Mouse (Mus musculus) liver, embryonic 11.5 days (tissue): ENCODE results near the gene Nxph1. TPM values are rescaled to one million over a fixed set of nuclear protein-coding genes. Genes with fewer than 3 reads are reported as not detected.

Experiments used
- ATAC-seq: fragments of 200-750 bp; cut with Nextera tagmentation; replicated peaks from 2 replicates; pipeline ENCODE4 v1.8.0; 2017; ENCODE audit warnings: moderate number of reproducible peaks, mild to moderate bottlenecking, moderate TSS enrichment, moderate library complexity; ENCODE audit not compliant: low FRiP score
- DNase-seq: peaks from one replicate; pipeline ENCODE4 v3.0.0-alpha.2; 2017; ENCODE audit warnings: low spot score
- H3K27ac ChIP-seq: fragments of 300-500 bp; sonication (generic); 2 replicates; pipeline ENCODE4 v1.5.1; 2014; ENCODE audit warnings: mild to moderate bottlenecking, low read depth, low read length, control low read depth
- H3K27me3 ChIP-seq: fragments of 300-500 bp; sonication (generic); replicated peaks from 2 replicates; pipeline ENCODE4 v1.6.1; 2014; ENCODE audit warnings: low read length, mixed read lengths; ENCODE audit not compliant: control insufficient read depth, insufficient read depth
- H3K36me3 ChIP-seq: fragments of 300-500 bp; sonication (generic); 2 replicates; pipeline ENCODE4 v1.6.1; 2014; ENCODE audit warnings: mild to moderate bottlenecking, low read length, moderate library complexity, mixed read lengths; ENCODE audit not compliant: control insufficient read depth, insufficient read depth
- H3K4me1 ChIP-seq: fragments of 300-500 bp; sonication (generic); replicated peaks from 2 replicates; pipeline ENCODE4 v1.6.1; 2014; ENCODE audit warnings: low read length, mixed read lengths; ENCODE audit not compliant: control insufficient read depth, insufficient read depth
- H3K4me2 ChIP-seq: fragments of 300-500 bp; sonication (generic); 2 replicates; pipeline ENCODE4 v1.6.1; 2014; ENCODE audit warnings: mild to moderate bottlenecking, control low read depth, moderate library complexity
- H3K4me3 ChIP-seq: fragments of 300-500 bp; sonication (generic); 2 replicates; pipeline ENCODE4 v1.5.1; 2014; ENCODE audit warnings: low read depth, low read length, control low read depth
- H3K9ac ChIP-seq: fragments of 300-500 bp; sonication (generic); 2 replicates; pipeline ENCODE4 v1.6.1; 2014; ENCODE audit warnings: low read depth, low read length, control low read depth
- H3K9me3 ChIP-seq: fragments of 300-500 bp; sonication (generic); 2 replicates; pipeline ENCODE4 v1.6.1; 2016; ENCODE audit warnings: low read length, inconsistent platforms, mixed read lengths; ENCODE audit not compliant: control insufficient read depth
- WGBS: fragments of 180-500 bp; shearing (Covaris S2); extraction: QIAGEN DNeasy Blood & Tissue Kit; methylation state at CpG from one replicate; pipeline ENCODE4 v1.1.7; 2014; 5-methylcytosine and 5-hydroxymethylcytosine counted together
- polyA plus RNA-seq: library from polyadenylated mRNA; unstranded; fragments of >200 nt; fragmentation: Nextera tagmentation; extraction: Ambion mirVana; gene quantifications from 2 replicates; pipeline ENCODE4 v1.2.1, GENCODE M21; 2014

The Nxph1 gene
- polyA plus RNA-seq, 1 experiment from 2014 or later, result not detected

DNA sequence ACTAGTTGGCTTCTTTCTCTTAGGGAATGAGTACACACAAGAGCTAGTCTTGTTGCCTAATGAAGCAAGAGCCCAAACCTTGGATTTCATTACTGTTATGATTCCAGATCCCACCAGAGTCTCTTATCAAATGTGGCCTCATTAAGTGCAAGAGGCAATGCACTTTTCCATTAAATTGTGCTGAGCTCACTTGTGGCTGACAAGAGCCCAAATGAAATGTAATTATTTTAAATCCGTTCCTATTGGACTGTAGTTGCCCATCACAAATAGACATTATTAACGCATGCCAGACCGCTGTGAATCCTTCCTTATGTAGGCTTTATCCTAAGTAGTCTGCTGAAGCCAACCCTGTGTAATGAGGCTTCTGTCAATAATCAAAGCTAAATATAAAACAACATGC lies 118.2 kb downstream of the Nxph1 start:
- Histone ChIP-seq H3K4me1 (no peaks in the 10 kb centered on the region), H3K27me3 (no peaks in the 10 kb centered on the region), H3K4me3 (no peak overlapping the region), H3K4me2 (no peak overlapping the region), H3K27ac (no peak overlapping the region), H3K9ac (no peak overlapping the region), H3K36me3 (no peaks in the 10 kb centered on the region), H3K9me3 (no peaks in the 10 kb centered on the region)
- ATAC-seq, result no peak
- DNase-seq, result no peak
- 90% methylated on average over 3 of the region's 3 CpGs for WGBS

DNA sequence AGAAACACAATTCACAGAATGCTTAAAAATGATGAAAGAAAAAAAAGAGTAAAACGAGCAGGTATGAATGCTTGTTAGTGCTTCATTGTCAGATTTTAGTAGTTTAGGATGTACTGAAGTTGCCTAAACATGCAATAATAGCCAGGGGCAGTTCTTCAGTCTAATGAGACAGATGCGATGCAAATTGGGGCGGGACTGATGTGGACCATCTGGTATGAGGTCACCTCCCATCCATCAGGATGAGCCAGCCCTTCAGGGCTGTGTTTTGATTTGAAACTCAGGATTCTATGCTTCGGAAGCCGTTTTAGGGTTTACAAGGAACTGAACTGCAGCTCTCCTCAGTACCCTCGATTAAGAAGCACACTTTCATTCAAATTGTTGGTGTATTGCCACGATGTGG lies 121.7 kb downstream of the Nxph1 start:
- Histone ChIP-seq H3K27me3 (no peaks in the 10 kb centered on the region), H3K9me3 (no peaks in the 10 kb centered on the region), H3K9ac (no peak overlapping the region), H3K27ac (no peak overlapping the region), H3K36me3 (no peaks in the 10 kb centered on the region), H3K4me1 (no peaks in the 10 kb centered on the region), H3K4me3 (no peak overlapping the region), H3K4me2 (no peak overlapping the region)
- WGBS, result 65% methylated on average over 7 of the region's 7 CpGs
- DNase-seq (no peak), ATAC-seq (no peak)

DNA sequence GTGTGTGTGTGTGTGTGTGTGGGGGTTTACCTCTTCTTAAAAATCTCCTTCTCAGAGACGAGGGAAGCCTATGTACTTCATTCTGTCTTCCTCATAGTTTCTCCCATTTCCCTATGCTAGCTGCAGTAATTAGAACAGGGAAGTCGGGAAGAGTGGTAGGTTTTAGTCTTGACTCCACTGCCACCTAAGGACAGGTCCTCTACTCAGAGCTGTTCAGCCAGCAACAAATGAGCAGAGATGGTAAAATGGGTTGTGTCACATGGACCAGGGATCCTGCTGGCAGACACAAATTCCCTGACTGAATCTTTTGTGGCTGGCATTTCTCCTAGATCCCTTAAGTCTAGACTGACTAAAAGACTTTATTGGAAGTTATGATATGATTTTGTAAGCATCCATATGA lies 128.2 kb downstream of the Nxph1 start:
- Histone ChIP-seq H3K4me2 (no peak overlapping the region), H3K36me3 (no peaks in the 10 kb centered on the region), H3K9ac (no peak overlapping the region), H3K9me3 (no peaks in the 10 kb centered on the region), H3K27me3 (no peaks in the 10 kb centered on the region), H3K4me3 (no peak overlapping the region), H3K27ac (no peak overlapping the region), H3K4me1 (no peaks in the 10 kb centered on the region)
- no peak for ATAC-seq
- 39% methylated on average over 2 of the region's 2 CpGs for WGBS
- no peak for DNase-seq

DNA sequence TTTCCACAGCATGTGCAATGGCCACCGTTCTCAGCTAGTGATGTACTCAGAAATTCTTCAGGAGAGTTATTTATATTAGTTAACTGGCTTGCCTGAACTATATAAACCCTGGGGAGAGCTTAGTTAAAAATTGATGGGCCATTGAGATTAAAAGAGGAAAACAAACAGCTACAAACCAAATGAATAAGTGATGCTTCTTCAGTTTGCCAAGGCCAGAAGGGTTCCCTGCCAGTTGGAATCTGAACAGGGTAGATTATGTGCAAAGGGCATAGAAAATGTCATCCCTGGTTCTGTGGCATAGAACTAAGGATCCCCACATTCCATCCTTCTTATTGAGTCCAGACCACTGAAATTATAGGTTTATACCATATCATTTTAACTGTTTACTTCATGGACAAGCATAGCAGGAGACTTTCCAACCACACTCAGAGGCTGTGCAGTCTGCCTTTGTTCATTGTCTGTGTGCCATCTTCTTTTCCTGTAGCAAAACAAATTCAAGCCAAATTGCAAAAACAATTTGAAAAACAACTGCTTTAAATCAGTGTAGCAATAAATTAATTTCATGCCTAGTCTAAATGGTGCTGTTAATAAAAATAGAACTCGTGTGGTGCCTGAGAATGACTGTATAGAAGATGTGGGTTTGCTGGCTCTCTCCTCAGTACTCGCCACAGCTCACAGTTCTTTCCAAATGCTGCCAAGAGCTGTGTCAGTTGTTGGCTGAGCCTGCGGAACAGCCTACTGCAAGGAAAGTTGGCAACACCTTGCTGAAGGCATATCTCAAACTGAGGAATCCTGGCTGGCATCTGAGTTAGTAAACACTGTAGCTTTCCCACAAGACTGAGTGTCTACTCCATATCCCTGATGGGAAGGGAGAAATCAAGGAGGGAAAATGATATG lies 129.8 kb downstream of the Nxph1 start:
- ATAC-seq, result no peak
- Histone ChIP-seq H3K36me3 (no peaks in the 10 kb centered on the region), H3K27ac (no peak overlapping the region), H3K4me3 (no peak overlapping the region), H3K27me3 (no peaks in the 10 kb centered on the region), H3K4me1 (no peaks in the 10 kb centered on the region), H3K4me2 (no peak overlapping the region), H3K9ac (no peak overlapping the region), H3K9me3 (no peaks in the 10 kb centered on the region)
- 54% methylated on average over 4 of the region's 4 CpGs for WGBS
- DNase-seq, result no peak

DNA sequence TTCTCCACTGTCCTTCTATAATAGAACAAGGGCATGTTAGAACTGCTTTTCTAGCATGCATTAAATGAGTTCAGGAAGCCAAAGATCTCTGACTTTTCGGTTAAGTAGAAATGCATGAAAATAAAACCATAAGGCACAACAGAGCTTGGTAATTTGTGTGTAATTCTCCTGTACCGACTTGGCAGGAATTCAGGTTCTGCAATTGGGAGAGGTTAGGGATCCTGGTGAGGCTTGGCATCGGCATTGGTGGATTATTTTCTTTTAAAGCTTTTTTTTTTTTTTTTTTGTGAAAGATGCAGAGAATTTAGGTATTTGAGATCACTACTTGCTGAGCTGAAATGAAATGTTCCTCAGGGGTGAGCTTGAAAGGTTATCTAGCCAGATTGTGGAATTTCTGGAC lies 135.6 kb downstream of the Nxph1 start:
- DNase-seq (no peak), ATAC-seq (no peak)
- H3K4me3 ChIP-seq, result no peak overlapping the region
- no peaks in the 10 kb centered on the region for H3K36me3 ChIP-seq
- H3K9me3 ChIP-seq, result no peaks in the 10 kb centered on the region
- 75% methylated on average over 3 of the region's 3 CpGs for WGBS
- H3K9ac ChIP-seq, result no peak overlapping the region
- H3K27ac ChIP-seq, result no peak overlapping the region
- H3K27me3 ChIP-seq, result no peaks in the 10 kb centered on the region
- no peak overlapping the region for H3K4me2 ChIP-seq
- H3K4me1 ChIP-seq, result no peaks in the 10 kb centered on the region

DNA sequence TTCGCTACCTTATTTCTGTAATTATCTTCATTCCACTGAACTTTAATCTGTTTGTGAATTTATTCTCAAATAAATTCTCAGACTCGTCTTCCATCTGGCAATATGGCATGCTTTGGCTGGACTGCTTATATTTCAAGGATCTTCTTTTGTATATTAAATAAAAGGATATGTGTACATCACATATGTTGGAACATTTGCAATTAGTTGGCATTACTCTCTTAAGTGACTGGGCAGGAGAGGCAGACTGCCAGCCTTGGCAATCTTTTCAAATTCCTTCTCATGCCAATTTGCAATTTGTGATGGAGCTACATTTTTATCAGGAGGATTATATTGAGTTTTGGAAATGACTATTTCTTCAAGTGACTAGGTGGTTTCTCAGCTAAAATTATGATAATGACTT lies 149.1 kb downstream of the Nxph1 start:
- Histone ChIP-seq H3K4me1 (no peaks in the 10 kb centered on the region), H3K27me3 (no peaks in the 10 kb centered on the region), H3K27ac (no peak overlapping the region), H3K9me3 (no peaks in the 10 kb centered on the region), H3K4me3 (no peak overlapping the region), H3K4me2 (no peak overlapping the region), H3K9ac (no peak overlapping the region), H3K36me3 (no peaks in the 10 kb centered on the region)
- WGBS, result 76% methylated on average over 2 of the region's 2 CpGs
- DNase-seq (no peak), ATAC-seq (no peak)

DNA sequence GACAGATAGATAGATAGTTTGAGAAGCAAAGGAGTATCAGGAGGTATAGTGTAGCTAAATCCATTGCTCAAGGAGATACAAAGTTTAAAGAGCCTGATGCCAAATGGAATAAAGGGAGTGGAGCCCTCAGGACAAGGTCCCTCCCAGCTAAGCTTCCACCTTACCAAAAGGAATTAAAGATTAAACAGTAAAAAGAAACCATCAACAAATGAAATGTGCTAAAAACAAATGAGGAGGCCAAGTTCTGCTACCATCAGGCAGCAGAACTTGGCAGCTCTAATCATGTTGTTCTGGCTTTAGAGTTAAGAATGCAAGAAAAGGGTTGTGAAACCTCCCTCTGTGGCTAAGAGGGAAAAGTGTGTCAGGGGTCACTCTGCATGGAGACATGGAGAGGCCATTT lies 159.1 kb downstream of the Nxph1 start:
- Histone ChIP-seq H3K4me2 (no peak overlapping the region), H3K4me1 (no peaks in the 10 kb centered on the region), H3K9ac (no peak overlapping the region), H3K9me3 (no peaks in the 10 kb centered on the region), H3K4me3 (no peak overlapping the region), H3K27ac (no peak overlapping the region), H3K36me3 (no peaks in the 10 kb centered on the region), H3K27me3 (no peaks in the 10 kb centered on the region)
- ATAC-seq, result no peak
- DNase-seq, result no peak

DNA sequence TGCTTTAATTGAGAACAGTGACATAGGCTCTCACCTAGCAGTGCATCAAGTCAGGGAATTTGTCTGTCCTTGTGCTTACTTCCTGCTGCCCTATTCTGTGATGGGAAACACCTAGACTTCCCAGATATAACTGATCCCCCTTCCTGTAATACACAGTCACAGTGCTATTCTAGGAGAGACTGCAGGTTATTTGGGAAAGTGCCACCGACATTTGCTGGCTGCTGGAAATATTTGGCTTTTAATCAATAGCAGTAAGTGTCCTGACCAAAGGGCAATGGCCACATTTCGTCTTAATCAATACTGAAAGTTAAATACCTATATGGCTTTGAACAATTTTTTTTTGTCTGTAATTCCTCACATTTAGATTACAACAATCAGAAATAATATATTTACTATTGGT lies 170.9 kb downstream of the Nxph1 start:
- no peak overlapping the region for H3K4me2 ChIP-seq
- DNase-seq (no peak), ATAC-seq (no peak)
- 73% methylated on average over 2 of the region's 2 CpGs for WGBS
- no peaks in the 10 kb centered on the region for H3K9me3 ChIP-seq
- no peak overlapping the region for H3K27ac ChIP-seq
- H3K4me3 ChIP-seq, result no peak overlapping the region
- no peaks in the 10 kb centered on the region for H3K36me3 ChIP-seq
- H3K4me1 ChIP-seq, result no peaks in the 10 kb centered on the region
- no peaks in the 10 kb centered on the region for H3K27me3 ChIP-seq
- H3K9ac ChIP-seq, result no peak overlapping the region

DNA sequence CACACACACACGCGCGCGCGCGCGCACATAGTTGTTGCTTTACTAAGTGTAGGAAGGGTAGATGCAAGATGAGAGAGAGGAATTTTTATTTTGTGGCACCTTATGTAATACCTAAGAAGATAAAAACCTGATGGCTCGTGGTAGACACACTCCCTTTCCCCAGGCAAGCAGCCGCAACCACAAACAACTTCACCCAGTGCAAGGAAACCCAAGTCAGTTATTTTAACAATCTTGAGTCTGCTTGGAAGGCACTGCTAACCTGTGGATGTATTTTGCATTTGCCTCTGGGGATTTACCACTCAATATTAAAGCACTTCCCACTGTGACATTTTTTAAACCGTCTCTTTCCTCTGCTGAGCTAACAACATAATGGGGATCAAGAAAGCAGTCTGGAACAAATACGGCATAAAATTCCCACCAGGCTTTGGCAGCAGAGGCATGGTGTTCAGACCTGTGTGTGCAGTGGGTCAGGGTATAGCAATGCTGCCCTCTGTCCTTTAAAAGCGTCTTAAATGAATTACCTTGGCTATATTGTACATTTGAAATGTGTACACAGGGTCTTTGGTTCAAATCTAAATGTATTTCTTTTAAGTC lies 176.2 kb downstream of the Nxph1 start:
- H3K27me3 ChIP-seq, result no peaks in the 10 kb centered on the region
- H3K36me3 ChIP-seq, result no peaks in the 10 kb centered on the region
- no peaks in the 10 kb centered on the region for H3K9me3 ChIP-seq
- WGBS, result 85% methylated on average over 12 of the region's 12 CpGs
- ATAC-seq (no peak), DNase-seq (no peak)
- no peak overlapping the region for H3K4me3 ChIP-seq
- H3K4me2 ChIP-seq, result no peak overlapping the region
- H3K9ac ChIP-seq, result no peak overlapping the region
- H3K4me1 ChIP-seq, result no peaks in the 10 kb centered on the region
- no peak overlapping the region for H3K27ac ChIP-seq
